Mouse (Mus musculus) adrenal gland, postnatal 36 days (tissue): Measurements from ENCODE around the gene Sema3b. TPM values are rescaled to one million over a fixed set of nuclear protein-coding genes. Genes with fewer than 3 reads are reported as not detected.

ENCODE experiments used
- DNase-seq, 2 experiments: peaks; one replicate each; pipeline ENCODE4 v3.0.0; 2021; ENCODE audit warnings: mixed read lengths in 1 of 2
- total RNA-seq, 2 experiments: library from RNA; stranded (reverse); gene quantifications; 2 replicates each; pipeline ENCODE4 v1.2.3; 2021

The Sema3b gene
- total RNA-seq, 2 experiments from 2014 or later: 4.6 to 8.4 TPM

DNA sequence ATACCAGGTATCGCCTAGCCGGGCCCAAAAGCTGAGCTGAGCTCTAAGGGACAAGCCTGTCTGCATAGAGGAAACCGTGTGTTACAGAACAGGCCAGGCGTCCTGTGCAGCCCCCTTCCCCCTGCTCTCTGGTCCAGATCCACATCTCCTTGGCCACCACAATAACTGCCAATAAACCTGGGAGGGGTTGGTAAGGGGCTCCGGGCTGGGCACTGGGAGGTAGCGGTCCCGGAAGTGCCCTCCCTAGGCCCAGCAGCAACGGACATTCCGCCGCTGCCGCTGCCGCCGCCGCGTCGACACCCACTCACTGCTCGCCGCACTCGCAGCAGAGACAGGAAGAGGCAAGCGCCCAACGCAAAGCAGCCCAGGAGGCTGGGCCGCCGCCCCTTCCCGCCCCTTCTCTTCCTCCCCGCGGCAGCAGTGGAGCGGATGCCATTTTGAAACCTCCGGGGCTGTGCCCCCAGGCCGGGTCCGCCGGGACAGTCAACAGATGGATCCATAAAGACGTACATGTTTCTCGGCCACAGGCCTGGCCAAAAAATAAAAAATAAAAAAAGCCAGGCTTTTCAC lies 24.1 kb upstream of the Sema3b start:
- DNase-seq: peak; percentile 87 to 91

DNA sequence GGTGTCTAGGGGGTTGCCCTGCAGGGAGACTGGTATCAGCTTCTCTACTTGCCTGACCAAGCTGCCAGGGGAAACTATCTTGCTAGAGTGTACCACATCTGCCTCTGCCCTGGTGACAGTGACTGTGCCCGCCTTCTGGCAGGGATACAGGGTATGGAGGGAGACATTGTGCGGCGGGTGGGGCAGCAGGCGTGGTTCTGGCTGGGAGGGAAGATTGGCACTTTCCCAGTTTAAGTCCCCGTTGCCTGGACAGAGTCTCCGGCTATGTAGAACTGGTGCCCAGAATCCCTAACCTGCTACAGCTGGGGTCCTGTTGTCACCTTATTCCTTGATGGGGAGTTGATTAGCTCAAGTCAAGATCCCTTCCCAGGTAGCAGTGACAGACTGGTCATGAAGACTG lies 23.4 kb upstream of the Sema3b start:
- DNase-seq: peak; percentile 51 to 60

DNA sequence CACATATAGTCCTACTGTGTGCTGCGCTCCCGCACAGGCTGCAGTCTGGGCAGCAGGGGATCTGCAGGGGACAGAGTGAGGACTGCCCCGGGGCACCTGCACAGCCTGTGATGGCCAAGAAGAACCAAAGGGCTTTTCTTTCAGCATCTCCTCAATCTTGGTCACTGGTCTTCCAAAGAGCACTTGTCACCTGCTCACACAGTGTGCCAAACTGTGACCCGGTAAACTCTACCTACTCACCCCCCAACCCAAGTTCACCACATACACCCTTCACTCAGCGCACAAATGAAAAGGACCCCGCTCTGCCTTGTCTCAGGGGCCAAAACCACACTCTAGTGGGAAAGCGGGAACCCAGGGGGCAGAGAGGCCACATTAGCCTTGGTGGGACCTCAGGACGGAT lies 22.8 kb upstream of the Sema3b start:
- DNase-seq: no peak

DNA sequence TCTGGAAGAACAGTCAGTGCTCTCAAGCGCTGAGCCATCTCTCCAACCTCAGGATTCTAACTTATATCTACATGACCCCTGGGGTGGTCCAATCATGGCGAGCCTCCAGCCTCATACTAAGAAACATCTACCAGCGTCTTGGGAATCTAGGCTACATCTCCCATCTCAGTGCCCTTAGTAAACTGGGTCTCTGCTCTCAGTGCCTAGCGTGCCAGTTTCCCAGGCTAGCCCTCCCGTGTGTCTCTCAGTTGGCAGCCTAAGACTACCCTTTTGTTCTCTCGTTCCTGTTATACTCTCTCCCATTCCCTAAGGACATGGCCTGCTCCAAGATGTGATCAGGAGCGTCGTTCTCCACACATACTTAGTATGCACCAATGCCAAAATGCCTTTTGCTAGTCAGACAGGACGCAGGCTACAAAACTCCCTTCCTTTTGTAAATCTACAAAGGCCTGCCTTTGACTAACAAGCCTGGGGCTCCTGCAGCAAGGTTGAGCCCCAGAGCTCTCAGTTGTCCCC lies 22.3 kb upstream of the Sema3b start:
- DNase-seq: no peak

DNA sequence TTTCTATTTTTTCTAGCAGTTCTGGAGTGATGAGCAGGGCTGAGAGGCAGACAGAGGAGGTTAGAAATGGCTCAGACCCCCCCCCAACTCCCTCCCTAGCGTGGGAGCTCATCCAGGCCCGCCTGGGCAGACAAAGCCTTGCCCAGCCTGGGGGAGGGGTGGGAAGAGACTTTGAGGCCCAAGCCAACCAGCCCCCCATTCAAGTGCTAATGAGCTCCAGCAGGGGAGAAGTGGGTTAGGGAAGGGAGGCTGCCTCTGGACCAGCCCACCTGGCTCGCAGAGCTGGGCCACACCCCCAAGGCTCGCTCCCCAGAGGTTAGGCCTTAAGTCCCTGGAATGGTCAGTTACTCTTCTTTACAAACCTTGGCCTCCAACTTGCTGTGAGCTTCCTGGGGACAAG lies 21.5 kb upstream of the Sema3b start:
- no peak for DNase-seq

DNA sequence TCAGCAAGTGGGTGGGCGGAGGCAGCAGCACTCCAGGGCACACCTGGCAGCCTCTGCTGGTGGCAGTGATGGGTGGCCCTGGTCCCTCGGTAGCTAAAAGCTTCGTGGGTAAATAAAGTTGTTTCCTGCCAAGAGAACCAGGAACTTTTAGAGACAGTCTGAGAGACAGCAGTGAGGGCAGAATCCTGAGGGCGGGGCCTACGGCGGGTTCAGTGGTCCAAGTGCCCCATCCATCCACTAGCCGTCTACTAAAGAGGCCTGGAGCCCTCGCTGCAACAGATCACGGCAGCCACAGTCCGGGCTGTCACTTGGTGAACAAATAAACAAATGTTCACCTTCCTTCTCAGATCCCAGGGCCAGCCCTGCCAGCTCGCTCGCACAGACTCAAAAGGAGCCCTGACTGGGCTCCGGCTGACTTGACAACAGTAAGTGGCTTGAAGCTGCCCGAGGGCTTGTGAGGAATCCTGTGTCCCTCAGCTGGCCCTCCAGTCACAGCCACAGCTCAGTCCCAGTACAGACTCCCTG lies 20.9 kb upstream of the Sema3b start:
- DNase-seq: no peak

DNA sequence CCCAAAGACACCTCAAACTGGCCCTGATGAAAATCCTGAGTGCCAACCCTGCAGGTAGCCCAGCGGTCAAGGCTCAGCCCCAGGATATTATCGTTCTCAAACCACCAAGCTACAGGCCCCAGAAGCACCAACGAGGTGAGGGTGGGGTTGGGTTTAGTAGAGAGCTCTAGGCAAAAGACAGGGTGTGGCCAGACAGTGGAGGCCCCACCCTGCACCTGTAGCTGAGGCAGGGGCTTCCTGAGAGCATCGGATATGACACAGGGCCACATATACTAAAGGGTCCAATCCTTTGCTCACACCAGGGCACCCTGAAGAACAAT lies 20.3 kb upstream of the Sema3b start:
- DNase-seq: no peak

DNA sequence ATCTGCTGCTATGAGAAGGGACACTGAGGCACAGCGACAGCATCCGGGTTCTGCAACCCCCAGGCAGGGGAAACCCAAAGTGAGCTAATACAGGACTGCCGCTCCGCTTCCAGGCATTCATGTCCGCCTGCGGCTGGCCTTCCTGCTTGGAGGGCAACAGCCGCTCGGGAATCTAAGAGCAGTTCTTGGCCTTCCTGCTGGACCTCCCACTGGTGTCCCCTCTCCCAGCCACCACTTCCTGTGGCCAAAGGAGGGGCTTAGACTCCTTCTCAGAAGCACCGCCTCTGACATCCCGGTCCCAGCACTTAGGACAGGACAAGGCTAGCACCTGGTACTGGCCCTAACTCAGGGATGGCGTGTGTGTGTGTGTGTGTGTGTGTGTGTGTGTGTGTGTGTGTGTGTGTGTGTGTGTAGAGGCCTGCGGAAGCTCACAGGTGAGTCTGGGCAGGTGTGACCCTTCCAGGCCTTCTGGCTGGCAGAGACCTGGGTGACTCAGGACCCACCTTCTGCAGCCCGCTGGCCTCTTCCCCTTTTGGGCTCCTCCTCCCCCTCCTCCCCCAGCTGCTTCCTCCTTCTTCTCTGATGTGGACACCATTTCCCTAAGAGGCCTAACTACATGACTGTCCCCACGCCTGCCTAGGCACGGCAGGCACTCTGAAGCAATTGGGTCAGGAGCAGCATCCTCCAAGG lies 19.8 kb upstream of the Sema3b start:
- DNase-seq: peak; percentile 49 to 53

DNA sequence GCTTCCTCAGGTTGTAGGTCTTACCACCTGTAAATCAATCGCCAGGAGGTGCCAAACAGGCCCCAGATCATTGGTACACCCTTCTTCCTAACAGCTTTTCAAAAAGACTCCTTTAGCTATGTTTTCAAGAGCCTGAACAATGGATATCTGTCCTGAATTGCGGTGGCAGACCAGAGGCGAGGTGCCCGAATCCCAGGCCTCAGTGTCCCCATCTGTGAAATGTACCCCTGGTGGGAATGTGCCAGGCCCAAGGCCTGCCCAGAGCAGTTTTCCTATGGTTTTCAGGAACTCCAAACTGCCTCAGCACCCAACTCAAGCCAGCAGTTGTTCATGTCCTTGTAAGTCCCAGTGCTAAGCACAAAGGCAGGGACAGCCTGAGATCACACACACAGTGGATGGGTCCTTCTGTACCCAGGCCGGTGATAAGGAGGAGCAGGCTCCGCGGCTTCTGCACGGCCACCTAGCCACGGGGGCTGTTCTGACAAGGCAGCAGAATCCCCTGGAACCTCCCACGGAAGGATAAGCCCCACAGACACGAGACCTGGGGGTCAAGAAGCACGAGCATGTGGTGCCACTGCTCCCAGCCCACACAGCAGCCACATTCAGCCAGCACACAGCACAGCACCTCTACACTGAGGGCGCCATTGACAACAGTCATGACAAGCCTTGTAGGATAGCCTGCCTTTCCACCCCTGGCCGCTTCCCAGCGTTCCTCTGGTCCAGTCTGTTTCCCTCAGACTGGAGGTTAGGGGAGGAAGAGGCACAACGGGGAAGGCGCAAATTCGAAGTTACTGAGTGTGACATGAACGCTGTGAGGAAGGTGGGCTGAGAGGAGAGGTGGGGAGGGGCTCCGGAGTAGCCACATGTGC lies 18.6 kb upstream of the Sema3b start:
- DNase-seq: no peak

DNA sequence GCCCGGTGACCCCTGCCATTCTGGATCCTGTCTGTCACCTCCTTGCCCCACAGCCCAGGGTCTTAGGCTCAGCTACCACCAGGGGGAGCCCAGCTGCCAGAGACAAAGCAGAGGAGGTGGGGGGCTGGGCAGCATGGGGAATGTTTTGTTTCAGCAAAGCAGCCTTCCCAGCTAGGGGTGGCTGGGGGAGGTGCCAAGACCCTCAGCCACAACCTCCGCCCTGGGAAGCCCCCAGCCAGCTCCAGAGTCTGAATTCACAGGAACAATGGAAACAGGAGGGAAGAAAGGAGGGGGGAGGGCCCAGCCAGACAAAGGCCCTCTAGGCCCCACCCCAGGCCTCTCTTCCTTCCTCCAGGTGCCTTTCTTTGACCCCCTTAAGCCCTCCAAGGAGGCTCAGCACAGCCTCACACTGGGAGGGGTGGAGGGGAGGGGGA lies 17.8 kb upstream of the Sema3b start:
- peak; percentile 76 to 91 for DNase-seq

DNA sequence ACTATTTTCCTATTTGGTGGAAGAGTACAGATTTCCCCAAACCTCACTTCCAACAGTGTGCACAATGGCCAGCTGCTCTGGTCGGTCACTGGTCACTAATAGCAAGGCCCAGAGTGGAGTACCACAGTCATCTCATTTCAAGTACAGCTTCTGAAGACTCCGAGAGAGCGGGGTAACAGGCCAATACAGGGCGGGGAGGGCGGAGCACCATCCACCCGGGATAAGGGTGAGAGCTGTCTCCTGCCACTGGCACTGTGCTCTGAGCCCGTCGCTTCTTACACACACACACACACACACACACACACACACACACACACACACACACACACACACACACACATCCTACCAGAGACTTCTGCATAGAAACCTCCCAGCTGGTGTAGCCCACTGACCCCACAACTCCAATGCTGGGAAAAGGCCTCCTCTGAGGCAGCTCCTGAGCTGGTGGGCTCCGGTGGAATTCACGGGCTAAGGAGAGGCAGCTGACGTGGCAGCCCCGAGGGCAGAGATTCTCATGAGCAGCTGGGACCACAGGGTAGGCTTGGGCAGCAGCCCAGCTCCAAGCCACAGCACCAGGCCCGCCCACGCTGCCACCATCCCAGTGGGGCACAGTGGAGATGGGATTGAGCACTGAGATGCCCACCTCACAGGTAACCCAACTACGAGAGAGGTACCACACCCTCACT lies 17.3 kb upstream of the Sema3b start:
- no peak for DNase-seq

DNA sequence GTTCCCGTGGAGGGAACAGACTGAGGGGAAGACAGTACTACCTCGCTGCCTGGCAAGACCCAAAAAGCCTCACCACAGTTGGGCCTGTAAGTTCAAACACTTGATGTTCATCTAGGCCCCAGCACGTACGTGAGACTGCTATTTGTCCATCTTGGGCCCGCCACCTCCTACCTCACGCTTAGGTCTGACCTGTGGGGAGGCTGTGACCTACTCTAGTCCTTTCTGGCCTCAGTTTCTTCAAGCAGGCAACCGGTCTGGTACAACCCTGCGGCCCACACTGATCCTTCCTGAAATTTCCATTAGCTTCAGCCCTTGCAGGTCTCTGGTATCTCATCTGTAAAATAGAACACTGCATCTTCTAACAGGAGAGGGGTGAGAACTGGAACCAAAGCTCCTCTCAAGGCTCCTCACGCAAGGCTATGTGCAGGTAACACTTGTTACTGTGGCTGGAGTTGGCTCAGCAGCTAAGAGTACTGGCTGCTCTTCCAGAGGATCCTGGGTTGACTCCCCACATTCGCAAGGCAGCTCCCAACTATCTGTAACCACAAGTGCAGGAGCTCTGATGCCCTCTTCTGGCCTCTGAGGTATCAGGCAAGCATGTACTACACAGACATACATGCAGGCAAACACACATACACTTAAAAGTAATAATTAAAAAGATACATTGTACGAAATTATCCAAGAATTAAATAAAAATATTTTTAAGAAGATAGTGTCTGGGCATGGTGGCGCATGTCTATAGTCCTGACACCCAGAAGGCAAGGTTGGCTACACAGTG lies 16.5 kb upstream of the Sema3b start:
- no peak for DNase-seq

DNA sequence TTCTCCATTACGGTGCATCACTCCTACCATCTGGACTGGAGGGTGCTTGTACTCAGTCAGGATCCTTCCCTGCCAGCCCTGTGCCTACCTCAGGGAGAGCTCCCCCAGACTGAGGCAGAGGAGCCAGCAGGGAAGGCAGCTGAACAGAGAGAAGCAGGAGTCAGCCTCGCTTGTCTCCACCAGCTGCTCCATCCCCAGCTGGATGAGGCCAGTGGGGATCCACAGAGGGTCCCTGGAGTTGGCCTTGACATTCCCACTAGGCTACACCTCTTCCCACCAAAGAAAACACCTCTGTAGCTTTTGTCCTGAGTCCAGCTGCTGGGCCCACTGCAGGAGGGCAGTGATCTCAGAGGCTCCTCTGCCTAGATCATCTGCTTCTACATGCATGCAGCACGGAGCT lies 15.9 kb upstream of the Sema3b start:
- DNase-seq: no peak

DNA sequence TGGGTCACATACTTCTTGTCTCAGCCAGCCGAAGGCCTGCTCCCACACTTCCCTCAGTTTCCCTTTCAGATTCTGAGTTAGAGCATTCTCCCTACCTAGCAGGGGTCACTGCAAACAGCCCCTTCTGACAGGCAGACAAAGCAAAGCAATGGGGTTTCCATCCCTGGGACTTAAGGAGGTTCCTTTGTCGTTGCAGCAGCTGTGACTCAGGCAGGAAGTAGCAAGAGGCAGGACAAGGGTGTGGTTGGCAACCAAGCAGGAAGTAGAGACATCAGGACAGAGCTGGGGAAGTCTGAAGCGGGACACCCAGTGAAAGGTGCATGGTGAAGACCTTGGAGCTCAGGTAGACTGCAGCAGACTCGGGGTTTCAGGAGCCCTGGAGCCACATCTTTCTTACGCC lies 15.5 kb upstream of the Sema3b start:
- peak in 1 of 2 experiments; percentile 39 for DNase-seq

DNA sequence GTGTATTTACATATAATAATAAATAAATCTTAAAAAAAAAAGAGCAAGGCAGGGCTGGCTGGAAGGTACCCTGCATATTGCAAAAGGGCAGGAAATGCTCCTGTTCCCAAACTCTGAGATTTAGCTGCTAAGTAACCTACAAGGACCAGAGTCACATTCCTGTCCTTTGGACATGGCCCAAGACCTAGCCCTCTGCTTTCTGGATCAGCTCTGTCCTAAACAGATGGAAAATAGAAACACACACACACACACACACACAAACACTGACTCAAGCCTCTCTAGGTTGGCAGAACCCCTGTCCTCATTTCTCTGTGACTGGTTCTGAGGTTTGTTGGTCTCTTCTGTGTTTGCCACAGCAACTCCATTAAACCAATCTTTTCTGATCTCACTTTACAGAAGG lies 11.9 kb upstream of the Sema3b start:
- DNase-seq: no peak

DNA sequence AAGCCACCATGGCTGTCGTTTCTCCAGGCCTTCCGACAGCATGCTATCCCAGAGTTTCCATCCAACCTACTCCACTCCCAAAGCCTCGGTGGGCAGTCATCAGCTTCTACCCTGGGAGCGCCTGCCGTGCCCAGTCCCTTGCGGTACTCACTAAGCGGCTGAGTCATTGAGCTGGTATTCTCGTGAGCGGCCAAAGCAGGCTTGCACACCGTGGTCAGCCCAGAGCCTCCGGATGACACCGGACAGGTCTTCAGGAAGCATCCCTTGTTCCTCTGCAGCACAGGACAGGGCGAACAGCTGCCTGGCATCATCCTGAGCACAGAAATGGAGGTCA lies 10.5 kb upstream of the Sema3b start:
- DNase-seq: peak; percentile 59 to 66

DNA sequence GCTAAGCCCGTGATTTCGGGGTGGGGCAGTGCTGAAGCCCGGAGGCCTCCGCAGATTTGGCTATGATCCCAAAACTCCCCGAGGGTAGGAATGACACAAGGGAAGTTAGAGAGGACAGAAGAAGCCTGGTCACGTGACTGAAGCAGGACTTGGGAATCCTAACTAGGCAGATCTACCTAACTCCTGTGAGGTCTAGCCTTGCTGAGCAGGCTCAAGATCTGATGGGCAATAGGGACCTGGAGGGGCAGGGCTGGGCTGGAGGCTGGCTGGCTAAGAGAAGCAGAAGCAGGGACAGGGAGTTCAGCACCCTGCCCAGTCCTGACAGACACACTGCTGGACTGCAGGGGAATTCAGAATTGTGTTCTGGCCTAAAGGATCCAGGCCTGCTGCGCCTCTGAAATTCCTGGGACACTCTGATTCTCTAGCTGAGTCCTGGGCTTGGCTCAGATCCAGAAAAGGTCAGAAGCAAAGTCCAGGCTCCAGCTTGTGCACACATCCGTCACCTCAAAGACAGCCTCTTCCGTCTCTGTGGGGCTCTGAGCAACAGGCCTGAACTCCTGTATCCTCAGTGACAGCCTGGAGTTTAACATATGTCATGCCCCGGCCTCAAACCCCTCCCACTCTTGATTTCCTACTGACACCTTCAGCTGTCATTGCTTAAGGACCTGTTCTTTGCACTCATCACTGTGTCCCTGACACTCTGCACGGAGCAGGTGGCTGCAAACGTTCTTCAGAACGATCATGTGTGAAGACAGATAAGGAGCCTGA lies 9.9 kb upstream of the Sema3b start:
- peak; percentile 54 to 76 for DNase-seq

DNA sequence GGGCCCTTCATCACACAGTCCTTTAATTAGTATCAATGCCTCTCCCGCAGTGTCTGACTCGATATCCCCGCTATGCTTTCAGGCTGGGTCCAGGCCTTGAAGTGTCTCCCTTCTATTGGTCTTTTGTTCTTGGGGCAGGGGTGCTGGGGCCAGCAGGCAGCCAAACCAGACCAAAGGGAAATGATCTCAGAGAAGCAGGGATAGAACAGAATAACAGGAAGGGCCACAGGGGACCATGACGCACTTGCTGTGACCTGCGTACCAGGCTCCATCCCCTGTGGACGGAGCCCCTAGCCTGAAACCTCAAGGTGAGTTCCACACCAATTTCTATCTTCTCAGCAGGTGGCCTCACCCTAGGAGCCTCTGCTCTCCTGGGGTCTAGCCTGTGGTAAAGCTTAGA lies 9.1 kb upstream of the Sema3b start:
- DNase-seq: no peak

DNA sequence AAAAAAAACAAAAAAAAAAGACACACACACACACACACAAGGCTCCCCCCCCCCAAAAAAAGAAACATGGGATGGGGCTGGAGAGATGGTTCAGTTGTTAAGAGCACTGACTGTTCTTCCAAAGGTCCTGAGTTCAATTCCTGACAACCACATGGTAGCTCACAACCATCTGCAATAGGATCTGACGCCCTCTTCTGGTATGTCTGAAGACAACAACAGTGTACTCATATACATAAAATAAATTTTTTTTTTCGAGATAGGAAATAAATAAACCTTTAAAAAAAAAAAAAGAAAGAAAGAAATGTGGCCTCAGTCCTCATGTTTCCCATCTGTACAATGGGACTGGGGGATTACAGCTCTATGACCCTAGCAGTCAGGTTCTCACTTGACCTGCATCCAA lies 8.4 kb upstream of the Sema3b start:
- DNase-seq: no peak

DNA sequence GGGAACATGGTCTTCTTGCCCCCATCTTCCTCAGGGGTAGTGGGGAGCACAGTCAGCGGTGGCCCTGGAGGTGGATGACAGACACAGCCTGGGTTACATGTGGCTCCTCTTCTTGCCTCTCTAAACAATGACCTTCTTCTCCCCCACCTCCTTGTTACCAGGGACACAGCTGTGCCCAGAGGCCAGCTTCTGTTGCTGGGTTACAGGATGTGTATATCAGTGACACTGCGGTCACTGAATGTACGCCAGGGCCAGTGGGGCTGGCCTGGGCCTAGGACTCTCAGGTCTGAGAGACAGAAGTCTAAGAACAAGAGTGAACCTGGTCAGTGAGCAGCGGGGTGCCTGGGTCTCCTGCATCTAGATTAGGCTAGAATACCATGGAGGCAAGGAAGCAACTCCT lies 6.0 kb upstream of the Sema3b start:
- no peak for DNase-seq
